Mouse (Mus musculus) G1E (cell line): Measurements from ENCODE around the gene Tnf.
"Not testable (repeated sequence)": the region's sequence is repeated elsewhere in the genome, so short reads cannot be mapped to it uniquely, and the experiment has no call there.

Experiments used
- CTCF ChIP-seq: IDR thresholded peaks from 2 replicates; pipeline ENCODE4 v1.5.1; 2012; ENCODE audit warnings: low read depth, low read length, inconsistent platforms, mixed read lengths
- GATA1 ChIP-seq: IDR thresholded peaks from 2 replicates; pipeline ENCODE4 v1.6.1; 2012; ENCODE audit warnings: borderline replicate concordance, low read length, inconsistent platforms, mixed read lengths
- GATA2 ChIP-seq: IDR thresholded peaks from 2 replicates; pipeline ENCODE4 v1.6.1; 2012; ENCODE audit warnings: low read depth, low read length, inconsistent platforms, borderline replicate concordance
- POLR2AphosphoS5 ChIP-seq: IDR thresholded peaks from 2 replicates; pipeline ENCODE4 v1.6.1; 2012; ENCODE audit warnings: low read depth, low read length, inconsistent platforms; ENCODE audit not compliant: insufficient replicate concordance
- TAL1 ChIP-seq: conservative IDR thresholded peaks from 2 replicates; pipeline ENCODE4 v1.6.1; 2012; ENCODE audit warnings: low read depth, low read length, inconsistent platforms, mixed read lengths

- TF ChIP-seq CTCF, POLR2AphosphoS5, GATA1, TAL1, GATA2: not testable (repeated sequence)
Measured at GRCm38 (mm10) chr17:35234090-35234489, 32.3 kb upstream of the Tnf start.
